Mouse (Mus musculus) testis, adult 2 months (tissue): ENCODE data around the gene Exosc5.

ENCODE experiments used
- CTCF ChIP-seq: fragments of 200-500 bp; IDR thresholded peaks from 2 replicates; pipeline ENCODE4 v1.5.1; 2012; ENCODE audit warnings: low read depth, mild to moderate bottlenecking, inconsistent platforms, low read length, moderate library complexity; ENCODE audit not compliant: control insufficient read depth, insufficient read depth, insufficient replicate concordance
- POLR2A ChIP-seq: fragments of 200-500 bp; IDR thresholded peaks from 2 replicates; pipeline ENCODE4 v1.6.1; 2012; ENCODE audit warnings: low read depth, mild to moderate bottlenecking, inconsistent platforms, low read length, moderate library complexity; ENCODE audit not compliant: control insufficient read depth

DNA sequence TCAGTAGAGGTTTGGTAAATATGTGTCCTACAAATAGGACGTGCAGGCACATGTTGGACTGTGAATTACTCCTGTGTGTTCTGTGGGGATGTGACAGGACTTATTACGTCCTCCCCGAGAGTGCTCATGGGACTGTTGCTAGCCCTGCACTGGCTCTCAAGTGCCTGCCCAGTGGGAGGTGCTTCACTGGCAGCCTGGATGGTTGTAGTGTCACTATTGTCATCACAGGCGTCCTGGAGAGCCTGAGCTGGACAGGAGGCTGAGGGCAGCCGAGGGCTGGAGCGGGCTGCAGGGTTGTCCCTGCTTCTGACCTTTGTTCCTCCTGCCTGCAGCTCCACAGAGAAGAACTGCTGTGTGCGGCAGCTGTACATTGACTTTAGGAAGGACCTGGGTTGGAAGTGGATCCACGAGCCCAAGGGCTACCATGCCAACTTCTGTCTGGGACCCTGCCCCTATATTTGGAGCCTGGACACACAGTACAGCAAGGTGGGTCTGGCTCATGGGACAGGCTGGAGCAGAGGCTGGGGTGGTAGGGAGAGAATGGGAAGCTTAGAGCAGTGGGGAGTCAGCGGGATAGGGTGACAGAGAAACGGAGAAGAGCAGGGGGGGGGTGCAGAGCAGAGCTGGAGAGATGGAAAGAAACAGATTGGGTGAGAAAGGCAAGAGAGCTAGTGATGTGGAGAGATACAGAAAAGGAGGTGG lies 45.0 kb downstream of the Exosc5 start:
- TF ChIP-seq CTCF = no peak
- TF ChIP-seq POLR2A = no peak
